Mouse (Mus musculus) cortical plate, adult 2 months (tissue): ENCODE results near the gene Olfml3.

Experiments used
- CTCF ChIP-seq: fragments of 200-500 bp; IDR thresholded peaks from 2 replicates; pipeline ENCODE4 v1.5.1; 2011; ENCODE audit warnings: mild to moderate bottlenecking, control low read depth, low read length; ENCODE audit not compliant: insufficient read depth; ENCODE audit errors: extremely low read depth
- POLR2A ChIP-seq: fragments of 200-500 bp; IDR thresholded peaks from 2 replicates; pipeline ENCODE4 v1.6.1; 2011; ENCODE audit warnings: mild to moderate bottlenecking, low read length, control low read depth; ENCODE audit not compliant: insufficient read depth; ENCODE audit errors: extremely low read depth

DNA sequence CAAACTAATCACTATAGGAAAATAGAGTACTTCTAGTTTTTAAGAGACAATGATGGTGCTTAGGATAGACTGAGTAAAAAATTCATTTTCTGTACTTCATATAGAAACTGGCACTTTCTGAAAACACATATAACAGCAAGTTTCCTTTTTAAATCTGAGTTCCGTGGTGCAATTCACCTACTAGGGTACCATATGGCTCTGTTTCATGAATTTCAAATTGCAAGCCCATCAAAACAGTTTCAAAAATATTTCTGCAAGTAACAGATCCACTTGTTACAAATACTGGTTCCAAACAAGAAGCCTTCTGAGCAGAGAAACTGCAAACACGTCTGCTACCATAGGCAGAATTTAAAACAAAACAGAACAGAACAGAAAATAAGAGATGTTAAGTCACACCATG is 13.8 kb upstream of the Olfml3 start:
- TF ChIP-seq CTCF (no peak), POLR2A (no peak)
